Mouse (Mus musculus): Measurements from ENCODE around the gene Slc35c2.

GRCm38 (mm10) chr2:165310818-165311425 lies 23.3 kb upstream of the Slc35c2 start:
- TF ChIP-seq MAFK (IDR thresholded peaks at IDR 0.05; ENCODE audit: insufficient read depth, low read depth, low read length) = no peak
- TF ChIP-seq ZC3H11A (IDR thresholded peaks at IDR 0.05; ENCODE audit: borderline replicate concordance, low read depth, low read length) = no peak
- TF ChIP-seq CHD2 (IDR thresholded peaks at IDR 0.05; ENCODE audit: low read depth, low read length) = no peak
- TF ChIP-seq HCFC1 (IDR thresholded peaks at IDR 0.05; ENCODE audit: borderline replicate concordance, insufficient read depth, low read length) = no peak
